Mouse (Mus musculus) limb, embryonic 12.5 days (tissue): ENCODE data around the gene Ada. TPM values are rescaled to one million over a fixed set of nuclear protein-coding genes. Genes with fewer than 3 reads are reported as not detected.

Experiments
- ATAC-seq: fragments of 200-750 bp; cut with Nextera tagmentation; 2 replicates; pipeline ENCODE4 v1.8.0; 2017; ENCODE audit warnings: low read depth, moderate TSS enrichment; ENCODE audit not compliant: insufficient number of reproducible peaks, insufficient read depth, low FRiP score, low TSS enrichment
- H3K27ac ChIP-seq: fragments of 300-500 bp; sonication (generic); 2 replicates; pipeline ENCODE4 v1.5.1; 2016; ENCODE audit warnings: mild to moderate bottlenecking, moderate library complexity
- H3K27me3 ChIP-seq: fragments of 300-500 bp; sonication (generic); 2 replicates; pipeline ENCODE4 v1.6.1; 2016; ENCODE audit warnings: mild to moderate bottlenecking, moderate library complexity
- H3K36me3 ChIP-seq: fragments of 300-500 bp; sonication (generic); 2 replicates; pipeline ENCODE4 v1.6.1; 2016; ENCODE audit warnings: mild to moderate bottlenecking, moderate library complexity
- H3K4me1 ChIP-seq: fragments of 300-500 bp; sonication (generic); replicated peaks from 2 replicates; pipeline ENCODE4 v1.6.1; 2016
- H3K4me2 ChIP-seq: fragments of 300-500 bp; sonication (generic); 2 replicates; pipeline ENCODE4 v1.6.1; 2016; ENCODE audit warnings: mild to moderate bottlenecking, moderate library complexity
- H3K4me3 ChIP-seq: fragments of 300-500 bp; sonication (generic); replicated peaks from 2 replicates; pipeline ENCODE4 v1.5.1; 2016; ENCODE audit warnings: mild to moderate bottlenecking
- H3K9ac ChIP-seq: fragments of 300-500 bp; sonication (generic); replicated peaks from 2 replicates; pipeline ENCODE4 v1.6.1; 2016; ENCODE audit warnings: mild to moderate bottlenecking, moderate library complexity
- H3K9me3 ChIP-seq: fragments of 300-500 bp; sonication (generic); 2 replicates; pipeline ENCODE4 v1.6.1; 2016; ENCODE audit warnings: mild to moderate bottlenecking, moderate library complexity
- WGBS: fragments of 180-500 bp; shearing (Covaris S2); methylation state at CpG from one replicate; pipeline ENCODE4 v1.1.7; 2016; 5-methylcytosine and 5-hydroxymethylcytosine counted together
- polyA plus RNA-seq: library from polyadenylated mRNA; unstranded; fragments of >200 nt; fragmentation: Nextera tagmentation; extraction: Ambion mirVana; gene quantifications from 2 replicates; pipeline ENCODE4 v1.2.1, GENCODE M21; 2016

The Ada gene
- polyA plus RNA-seq, 1 experiment from 2014 or later = 8.1 TPM

DNA sequence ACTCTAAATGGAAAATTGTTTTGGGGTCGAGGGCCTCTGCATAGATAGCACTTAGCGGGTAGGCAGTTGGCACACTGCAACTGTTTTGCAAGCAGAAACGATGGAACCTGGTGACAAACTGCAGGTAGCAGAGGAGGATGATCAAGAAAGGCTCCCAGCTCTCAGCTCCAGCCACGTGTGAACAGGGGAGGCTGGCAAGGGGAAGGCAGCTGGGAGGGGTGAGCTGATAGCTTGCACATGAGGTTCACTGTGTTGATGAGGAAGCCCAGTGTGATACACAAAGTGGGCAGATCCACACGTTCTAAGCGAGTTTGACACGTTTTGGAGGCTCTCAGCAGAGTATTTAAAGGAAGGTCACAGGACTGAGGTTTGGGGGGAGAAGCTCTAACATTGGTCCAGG is 37.6 kb downstream of the Ada start:
- Histone ChIP-seq H3K36me3 (peaks cover 6% of the 10 kb centered on the region; the same call in 1 of the 2 replicates), H3K4me1 (peaks cover 15% of the 10 kb centered on the region), H3K27me3 (no peaks in the 10 kb centered on the region), H3K9me3 (no peaks in the 10 kb centered on the region), H3K4me2 (no peak overlapping the region), H3K4me3 (no peak overlapping the region), H3K27ac (no peak overlapping the region), H3K9ac (no peak overlapping the region)
- ATAC-seq = no peak
- WGBS = 66% methylated on average over 7 of the region's 7 CpGs

DNA sequence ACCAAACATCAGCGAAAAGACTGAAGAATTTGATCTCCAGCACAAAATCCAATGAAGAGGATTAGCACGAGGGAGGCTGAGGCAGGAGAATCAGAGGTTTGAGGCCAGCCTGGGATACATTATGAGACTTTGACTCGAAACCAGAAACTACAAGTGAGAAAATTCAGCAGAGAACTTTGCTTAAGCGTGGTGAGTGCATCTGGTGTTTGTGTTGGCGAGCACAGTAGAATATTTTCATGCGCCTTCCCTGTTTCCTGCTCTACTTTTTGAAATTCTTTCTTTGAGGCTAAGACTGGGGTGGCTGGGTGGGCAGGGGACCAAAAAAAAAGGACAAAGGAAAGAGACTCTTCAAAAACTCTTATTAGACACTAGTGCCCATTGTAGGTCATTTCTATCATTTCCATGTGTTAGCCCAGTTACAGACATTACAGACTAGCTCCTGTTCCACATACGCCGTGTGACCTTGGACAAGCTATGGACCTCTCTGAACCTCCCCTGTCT is 38.6 kb downstream of the Ada start:
- Histone ChIP-seq H3K4me3 (no peak overlapping the region), H3K36me3 (peaks cover 6% of the 10 kb centered on the region; the same call in 1 of the 2 replicates), H3K27me3 (no peaks in the 10 kb centered on the region), H3K4me2 (no peak overlapping the region), H3K4me1 (peaks cover 8% of the 10 kb centered on the region), H3K27ac (no peak overlapping the region), H3K9ac (no peak overlapping the region), H3K9me3 (no peaks in the 10 kb centered on the region)
- ATAC-seq = no peak
- WGBS = 93% methylated on average over 8 of the region's 8 CpGs

DNA sequence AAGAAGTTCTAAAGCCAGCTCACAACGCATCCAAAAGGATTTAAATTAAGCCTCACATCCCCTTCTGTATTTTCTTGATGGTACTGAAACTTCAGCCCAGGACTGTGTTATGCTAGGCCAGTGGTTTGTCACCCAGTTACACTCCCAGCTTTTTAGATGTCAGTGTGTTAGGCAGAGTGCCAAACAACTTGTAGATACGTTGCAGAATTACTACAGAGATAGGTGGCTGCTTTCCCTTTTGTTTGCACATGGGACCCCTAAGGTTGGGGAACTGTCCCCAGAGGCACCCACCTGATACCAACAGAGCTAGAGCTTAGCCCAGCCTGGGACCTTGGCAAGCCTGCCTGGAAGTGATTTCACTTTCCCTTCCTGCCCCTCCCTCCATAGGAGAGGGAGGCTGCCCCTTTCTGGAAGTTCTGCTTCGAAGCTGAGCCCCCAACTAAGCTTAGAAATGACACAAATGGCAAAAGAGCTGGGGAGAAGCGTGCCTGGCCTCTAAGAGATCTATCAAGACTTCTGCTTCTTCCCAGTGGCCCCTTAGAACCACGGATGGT is 39.4 kb downstream of the Ada start:
- Histone ChIP-seq H3K9ac (no peak overlapping the region), H3K4me2 (no peak overlapping the region), H3K4me3 (no peak overlapping the region), H3K36me3 (peaks cover 7% of the 10 kb centered on the region; the same call in 1 of the 2 replicates), H3K27ac (no peak overlapping the region), H3K27me3 (no peaks in the 10 kb centered on the region), H3K9me3 (no peaks in the 10 kb centered on the region), H3K4me1 (0 out of 2 replicates have a peak, but pooled peaks cover under 1% of the 10 kb centered on the region)
- no peak for ATAC-seq
- 75% methylated on average over 5 of the region's 5 CpGs for WGBS

DNA sequence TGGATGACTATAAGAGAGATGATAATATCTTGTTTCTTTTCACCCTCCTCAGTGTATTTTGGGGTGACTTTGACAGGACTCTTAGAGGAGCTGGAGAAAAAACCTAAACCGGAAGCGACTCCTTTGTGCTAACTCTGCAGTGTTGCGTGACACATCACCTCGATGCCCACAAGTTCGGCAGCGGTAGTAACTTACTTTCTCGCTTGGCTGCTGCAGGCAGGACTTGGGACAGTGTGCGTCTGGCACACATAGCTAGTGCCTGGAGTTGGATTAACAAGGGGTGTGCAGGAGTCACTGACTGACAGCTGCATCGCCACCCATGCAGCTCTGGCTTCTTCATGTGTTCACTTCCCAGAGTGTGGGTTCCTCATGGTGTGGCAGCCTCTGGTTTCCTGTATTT is 40.0 kb downstream of the Ada start:
- H3K36me3 ChIP-seq = peaks cover 10% of the 10 kb centered on the region; the same call in 1 of the 2 replicates
- ATAC-seq = no peak
- no peak overlapping the region for H3K4me2 ChIP-seq
- H3K27ac ChIP-seq = no peak overlapping the region
- no peak overlapping the region for H3K9ac ChIP-seq
- H3K4me3 ChIP-seq = no peak overlapping the region
- 90% methylated on average over 9 of the region's 9 CpGs for WGBS
- H3K27me3 ChIP-seq = no peaks in the 10 kb centered on the region
- H3K4me1 ChIP-seq = no peaks in the 10 kb centered on the region
- H3K9me3 ChIP-seq = no peaks in the 10 kb centered on the region

DNA sequence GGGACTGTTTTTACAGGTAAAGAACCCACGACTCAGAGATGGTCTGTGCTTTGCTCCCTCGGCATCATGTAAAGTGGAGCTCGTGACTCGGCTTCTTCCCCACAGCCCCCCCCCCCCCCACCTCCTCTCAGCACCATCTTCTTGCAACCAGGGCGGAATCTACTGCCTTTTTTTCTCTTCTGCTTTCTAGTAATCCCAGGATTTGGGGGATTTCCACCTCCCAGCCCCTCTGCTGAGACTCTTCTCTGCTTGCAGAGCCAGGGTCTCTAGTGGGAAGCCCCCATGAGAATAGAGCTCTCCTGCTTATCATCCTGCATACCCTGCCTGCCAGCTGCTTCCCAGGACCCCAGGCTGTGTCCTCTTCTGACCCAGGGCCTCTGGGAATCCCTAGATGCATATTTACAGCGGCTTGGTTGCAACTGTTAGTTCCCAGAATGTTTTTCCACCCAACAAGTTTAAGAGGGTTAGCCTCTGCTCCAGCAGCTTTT is 41.2 kb downstream of the Ada start:
- ATAC-seq = no peak
- WGBS = 81% methylated on average over 6 of the region's 6 CpGs

DNA sequence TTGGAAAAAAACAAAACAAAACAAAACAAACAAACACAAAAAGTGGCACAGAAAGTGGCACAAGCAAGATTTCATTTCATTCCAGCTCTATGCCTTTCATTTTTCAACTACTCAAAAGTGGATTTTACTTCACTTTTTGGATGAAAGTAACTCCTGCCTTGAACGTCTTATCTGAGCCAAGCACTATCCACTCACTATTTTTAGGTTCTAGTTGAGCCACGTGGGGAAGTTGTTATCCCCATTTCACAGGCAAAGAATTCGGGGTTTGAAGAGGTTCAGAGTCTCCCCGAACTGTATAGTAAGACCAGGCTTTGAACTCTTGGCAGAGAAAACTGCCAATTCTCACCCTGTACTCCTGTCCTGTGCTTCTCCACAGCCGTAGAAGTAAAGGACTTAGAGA is 41.7 kb downstream of the Ada start:
- H3K9me3 ChIP-seq = no peaks in the 10 kb centered on the region
- no peaks in the 10 kb centered on the region for H3K27me3 ChIP-seq
- H3K4me3 ChIP-seq = no peak overlapping the region
- ATAC-seq = no peak
- H3K4me1 ChIP-seq = no peaks in the 10 kb centered on the region
- H3K36me3 ChIP-seq = peaks cover 10% of the 10 kb centered on the region; the same call in 1 of the 2 replicates
- no peak overlapping the region for H3K27ac ChIP-seq
- no peak overlapping the region for H3K9ac ChIP-seq
- 84% methylated on average over 5 of the region's 5 CpGs for WGBS
- H3K4me2 ChIP-seq = no peak overlapping the region

More for the DNA sequence above, 41.2 kb downstream of the Ada start:
- no peak overlapping the region for H3K27ac ChIP-seq
- no peaks in the 10 kb centered on the region for H3K9me3 ChIP-seq
- no peak overlapping the region for H3K4me3 ChIP-seq
- H3K27me3 ChIP-seq = no peaks in the 10 kb centered on the region
- no peak overlapping the region for H3K9ac ChIP-seq
- H3K36me3 ChIP-seq = peaks cover 10% of the 10 kb centered on the region; the same call in 1 of the 2 replicates
- no peaks in the 10 kb centered on the region for H3K4me1 ChIP-seq
- H3K4me2 ChIP-seq = no peak overlapping the region

DNA sequence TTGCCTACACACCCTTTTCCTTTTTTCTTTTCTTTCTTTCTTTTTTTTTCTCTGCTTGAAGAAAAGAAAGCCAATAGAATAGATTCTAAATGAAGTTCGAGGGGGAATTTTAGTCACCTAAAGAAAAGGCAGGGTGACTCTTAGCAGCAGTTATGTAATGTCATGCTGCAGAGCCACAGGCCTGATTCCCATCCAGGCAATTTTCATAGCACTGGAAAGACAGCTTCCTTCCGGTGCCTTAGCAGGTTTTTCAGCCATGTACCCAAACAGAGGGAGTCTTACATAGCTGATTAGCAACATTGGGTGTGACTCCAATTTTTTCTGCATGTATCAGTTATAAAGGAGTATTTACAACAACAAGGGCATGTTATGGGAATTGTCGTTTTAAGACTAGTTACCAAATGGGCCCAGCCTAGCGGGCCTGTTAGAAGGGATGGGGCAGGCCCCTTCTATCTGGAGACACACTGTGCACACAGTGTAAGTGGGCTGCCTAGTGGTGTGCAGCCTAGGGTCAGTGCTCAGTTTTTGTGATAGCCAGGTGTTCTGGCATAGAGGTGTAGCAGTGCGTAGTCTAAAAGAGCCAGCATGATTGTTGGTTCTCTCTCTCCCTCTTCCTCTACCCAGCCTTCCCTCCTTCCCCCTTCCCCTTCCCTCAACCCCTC is 46.3 kb downstream of the Ada start:
- H3K9ac ChIP-seq = no peak overlapping the region
- peaks cover 4% of the 10 kb centered on the region; the same call in 1 of the 2 replicates for H3K36me3 ChIP-seq
- no peaks in the 10 kb centered on the region for H3K9me3 ChIP-seq
- no peaks in the 10 kb centered on the region for H3K27me3 ChIP-seq
- WGBS = 86% methylated on average over 5 of the region's 5 CpGs
- H3K4me3 ChIP-seq = no peak overlapping the region
- no peak overlapping the region for H3K4me2 ChIP-seq
- H3K4me1 ChIP-seq = 0 out of 2 replicates have a peak, but pooled peaks cover 6% of the 10 kb centered on the region
- no peak overlapping the region for H3K27ac ChIP-seq
- no peak for ATAC-seq

DNA sequence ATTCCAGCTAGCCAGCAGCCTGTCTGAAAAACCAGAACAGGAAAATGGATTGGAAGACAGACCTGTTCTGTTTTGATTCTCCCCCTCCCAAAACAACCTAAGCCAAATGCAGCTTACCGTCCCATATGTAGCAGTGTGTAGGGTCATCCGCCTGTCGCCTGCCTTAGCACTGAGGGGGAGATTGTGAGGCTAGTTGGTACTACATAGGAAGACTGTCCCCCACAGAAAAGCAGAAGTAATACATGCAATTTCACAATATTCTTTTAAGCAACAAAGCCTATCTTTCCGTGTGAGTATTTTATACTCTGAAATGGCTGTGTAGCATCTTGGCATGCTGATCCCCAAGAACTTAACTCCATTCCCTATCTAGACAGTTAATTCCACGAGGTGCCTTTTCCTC is 47.1 kb downstream of the Ada start:
- 79% methylated on average over 5 of the region's 5 CpGs for WGBS
- H3K27me3 ChIP-seq = no peaks in the 10 kb centered on the region
- no peak overlapping the region for H3K4me3 ChIP-seq
- H3K4me1 ChIP-seq = 0 out of 2 replicates have a peak, but pooled peaks cover 10% of the 10 kb centered on the region
- H3K27ac ChIP-seq = 0 out of 2 replicates have a peak overlapping the region, but pooled peaks have one; percentile 36
- no peak overlapping the region for H3K9ac ChIP-seq
- ATAC-seq = no peak
- peaks cover 4% of the 10 kb centered on the region; the same call in 1 of the 2 replicates for H3K36me3 ChIP-seq
- H3K9me3 ChIP-seq = no peaks in the 10 kb centered on the region
- H3K4me2 ChIP-seq = no peak overlapping the region

DNA sequence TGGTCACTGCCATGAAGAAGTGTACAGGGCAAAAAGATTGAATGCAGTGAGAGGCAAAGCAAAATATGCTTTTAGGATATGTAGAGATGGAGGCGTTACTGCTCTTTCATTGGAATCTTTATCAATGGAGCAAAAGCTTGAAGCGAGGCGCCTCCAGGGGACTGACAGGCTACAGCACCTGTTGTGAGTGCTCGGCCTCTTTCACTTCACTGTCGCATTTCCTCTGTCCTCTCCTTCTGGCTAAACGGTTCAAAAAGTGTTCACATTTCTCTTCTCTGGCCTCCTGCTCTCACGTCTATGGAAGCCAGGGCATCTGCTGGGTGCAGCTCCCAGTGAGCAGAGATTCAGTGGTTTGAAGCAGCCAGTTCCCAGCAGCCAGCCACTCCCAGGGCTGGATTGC is 47.6 kb downstream of the Ada start:
- H3K9me3 ChIP-seq = no peaks in the 10 kb centered on the region
- 75% methylated on average over 7 of the region's 7 CpGs for WGBS
- no peak for ATAC-seq
- 0 out of 2 replicates have a peak, but pooled peaks cover 10% of the 10 kb centered on the region for H3K4me1 ChIP-seq
- H3K36me3 ChIP-seq = peaks cover 4% of the 10 kb centered on the region; the same call in 1 of the 2 replicates
- no peaks in the 10 kb centered on the region for H3K27me3 ChIP-seq
- no peak overlapping the region for H3K4me2 ChIP-seq
- peak overlapping the region; percentile 36; the same call in 1 of the 2 replicates for H3K27ac ChIP-seq
- H3K9ac ChIP-seq = 0 out of 2 replicates have a peak overlapping the region, but pooled peaks have one; percentile 4
- H3K4me3 ChIP-seq = no peak overlapping the region

DNA sequence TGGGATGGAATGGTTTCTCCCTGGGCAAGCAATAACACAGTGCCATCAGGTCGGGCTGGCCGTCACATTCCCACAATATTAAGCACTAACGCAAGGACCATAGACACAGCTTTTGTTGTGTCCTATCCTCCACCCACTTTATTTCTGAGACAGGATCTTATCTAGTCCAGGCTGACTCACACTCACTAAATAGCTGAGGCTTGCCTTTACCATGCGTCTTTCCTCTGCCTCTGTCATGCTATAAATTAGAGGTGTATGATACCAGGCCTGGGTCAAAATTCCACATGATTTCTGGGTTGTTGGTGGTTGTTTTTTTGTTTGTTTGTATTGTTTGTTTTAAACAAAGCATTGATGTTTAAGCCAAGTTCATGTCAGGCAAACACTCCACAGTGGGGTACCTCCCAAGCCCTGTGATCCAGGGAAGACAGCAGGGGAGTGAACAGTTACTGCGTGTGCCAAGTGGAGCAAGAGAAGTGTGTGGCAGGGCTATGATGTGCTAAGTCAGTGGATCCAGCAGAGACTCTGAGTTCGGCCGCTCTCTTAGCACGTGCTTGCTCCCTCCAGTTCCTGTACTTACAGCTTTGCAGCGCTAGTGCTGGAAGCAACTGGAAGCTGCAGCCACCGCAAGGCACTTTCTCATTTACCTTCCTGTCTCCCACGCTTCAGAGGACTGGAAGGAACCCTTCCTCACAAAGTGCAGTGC is 50.8 kb downstream of the Ada start:
- Histone ChIP-seq H3K4me2 (no peak overlapping the region), H3K9me3 (no peaks in the 10 kb centered on the region), H3K9ac (no peak overlapping the region), H3K4me3 (no peak overlapping the region), H3K36me3 (no peaks in the 10 kb centered on the region), H3K27me3 (no peaks in the 10 kb centered on the region), H3K4me1 (peaks cover 17% of the 10 kb centered on the region; the same call in 1 of the 2 replicates), H3K27ac (no peak overlapping the region)
- 85% methylated on average over 11 of the region's 11 CpGs for WGBS
- ATAC-seq = no peak
